Mouse (Mus musculus) neural tube, embryonic 11.5 days (tissue): ENCODE measurements at regions not wholly inside any gene's neighbourhood (a gene's known extent, or its start where the extent isn't known, plus 50 kb on each side); places are given as distances from the start of the nearest gene placed in this dataset.
A peak's percentile ranks its signal among the peaks of the same experiment; 100 is the strongest.

Source experiments
- ATAC-seq: fragments of 200-750 bp; cut with Nextera tagmentation; 2 replicates; pipeline ENCODE4 v1.8.0; 2017; ENCODE audit warnings: moderate number of reproducible peaks, mild to moderate bottlenecking, moderate TSS enrichment, moderate library complexity; ENCODE audit not compliant: insufficient read depth, low FRiP score, low TSS enrichment
- DNase-seq: peaks from one replicate; pipeline ENCODE4 v3.0.0-alpha.2; 2015; ENCODE audit warnings: low spot score
- H3K27ac ChIP-seq: fragments of 300-500 bp; sonication (generic); 2 replicates; pipeline ENCODE4 v1.5.1; 2014; ENCODE audit warnings: low read depth, mild to moderate bottlenecking, low read length
- H3K27me3 ChIP-seq: fragments of 300-500 bp; sonication (generic); 2 replicates; pipeline ENCODE4 v1.6.1; 2014; ENCODE audit warnings: mild to moderate bottlenecking, low read length, mixed read lengths; ENCODE audit not compliant: control insufficient read depth, insufficient read depth
- H3K36me3 ChIP-seq: fragments of 300-500 bp; sonication (generic); 2 replicates; pipeline ENCODE4 v1.6.1; 2014; ENCODE audit warnings: mild to moderate bottlenecking, low read length, moderate library complexity, mixed read lengths; ENCODE audit not compliant: control insufficient read depth, insufficient read depth
- H3K4me1 ChIP-seq: fragments of 300-500 bp; sonication (generic); 2 replicates; pipeline ENCODE4 v1.6.1; 2014; ENCODE audit warnings: low read length, mixed read lengths; ENCODE audit not compliant: control insufficient read depth, insufficient read depth
- H3K4me2 ChIP-seq: fragments of 300-500 bp; sonication (generic); 2 replicates; pipeline ENCODE4 v1.6.1; 2014; ENCODE audit warnings: low read depth, mild to moderate bottlenecking, moderate library complexity
- H3K4me3 ChIP-seq: fragments of 300-500 bp; sonication (generic); 2 replicates; pipeline ENCODE4 v1.5.1; 2014; ENCODE audit warnings: low read depth, low read length
- H3K9ac ChIP-seq: fragments of 300-500 bp; sonication (generic); 2 replicates; pipeline ENCODE4 v1.6.1; 2014; ENCODE audit warnings: mild to moderate bottlenecking, low read length
- H3K9me3 ChIP-seq: fragments of 300-500 bp; sonication (generic); 2 replicates; pipeline ENCODE4 v1.6.1; 2016; ENCODE audit warnings: low read length; ENCODE audit not compliant: control insufficient read depth
- WGBS: fragments of 180-500 bp; shearing (Covaris S2); extraction: QIAGEN DNeasy Blood & Tissue Kit; methylation state at CpG from one replicate; pipeline ENCODE4 v1.1.7; 2014; 5-methylcytosine and 5-hydroxymethylcytosine counted together

DNA sequence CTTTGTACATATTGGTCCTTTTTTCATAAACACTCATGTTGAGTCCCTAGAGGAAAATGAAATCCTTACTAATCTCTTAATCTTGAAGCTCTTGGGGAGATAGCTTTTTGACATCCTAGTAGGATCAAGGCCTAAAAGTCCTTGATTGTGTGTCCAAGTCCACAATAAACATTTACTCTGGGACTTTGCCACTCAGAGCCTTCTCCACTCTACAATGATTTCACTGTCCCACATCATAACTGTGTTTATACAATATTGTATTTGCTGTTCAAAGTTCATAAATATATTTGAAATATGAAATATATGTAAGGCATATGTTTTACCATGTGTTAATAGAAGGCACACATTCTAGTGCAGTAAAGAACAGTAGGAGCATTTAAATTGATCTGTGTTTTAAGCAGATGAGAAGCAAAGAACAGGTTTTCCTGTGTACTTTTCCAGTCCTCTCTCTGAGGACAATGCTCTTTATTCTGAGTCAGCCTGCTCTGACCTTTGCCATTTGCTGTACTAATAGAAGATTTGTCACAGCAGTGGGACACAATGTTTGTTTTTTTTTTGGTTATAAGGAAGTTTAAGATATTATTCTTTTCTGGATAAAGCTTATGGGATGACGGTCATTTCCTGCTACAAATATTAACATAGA lies 130.7 kb upstream of the Gprin3 start:
- 84% methylated on average over 1 of the region's 1 CpGs for WGBS
- no peak overlapping the region for H3K27ac ChIP-seq
- DNase-seq (no peak), ATAC-seq (no peak)
- no peak overlapping the region for H3K4me3 ChIP-seq
- H3K4me1 ChIP-seq: no peaks in the 10 kb centered on the region
- no peaks in the 10 kb centered on the region for H3K27me3 ChIP-seq
- H3K4me2 ChIP-seq: no peak overlapping the region
- H3K36me3 ChIP-seq: no peaks in the 10 kb centered on the region
- no peak overlapping the region for H3K9ac ChIP-seq
- H3K9me3 ChIP-seq: no peaks in the 10 kb centered on the region

DNA sequence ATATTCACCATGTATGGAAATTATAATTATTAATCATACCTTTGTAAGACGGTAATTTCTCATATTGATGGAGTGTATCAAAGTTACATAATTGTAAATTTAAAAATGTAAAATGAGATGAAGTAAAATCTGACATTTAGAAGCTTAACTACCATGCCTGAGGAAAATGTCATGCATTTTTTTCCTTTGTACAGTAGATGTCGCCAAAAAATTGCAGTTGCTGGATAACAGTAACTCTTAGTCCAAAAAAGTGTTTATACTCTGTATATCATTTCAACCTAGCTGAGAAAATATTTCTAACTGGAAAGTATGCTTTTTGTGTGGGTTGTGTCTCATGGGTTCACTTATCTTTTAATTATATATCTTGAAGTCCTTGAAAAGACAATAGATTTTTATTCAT lies 110.9 kb upstream of the Gprin3 start:
- ATAC-seq (no peak), DNase-seq (no peak)
- 64% methylated on average over 2 of the region's 2 CpGs for WGBS
- Histone ChIP-seq H3K36me3 (no peaks in the 10 kb centered on the region), H3K27me3 (no peaks in the 10 kb centered on the region), H3K9me3 (no peaks in the 10 kb centered on the region), H3K27ac (no peak overlapping the region), H3K9ac (no peak overlapping the region), H3K4me1 (no peaks in the 10 kb centered on the region), H3K4me2 (no peak overlapping the region), H3K4me3 (no peak overlapping the region)

DNA sequence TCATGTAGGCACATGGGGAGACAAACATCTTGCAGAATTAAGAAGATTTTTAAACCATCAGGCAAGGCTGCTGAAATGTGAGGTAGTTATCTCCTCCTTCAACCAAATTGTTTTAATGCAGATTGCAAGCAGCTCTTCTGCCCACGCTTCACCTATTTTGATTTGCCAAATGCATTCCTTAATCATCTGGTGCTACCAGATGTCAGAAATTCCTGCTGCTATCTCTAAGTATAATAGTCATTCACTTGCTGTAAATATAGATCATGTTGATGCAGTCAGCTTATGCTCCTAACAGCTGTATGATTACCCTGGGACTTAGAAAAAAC lies 98.8 kb upstream of the Gprin3 start:
- H3K27ac ChIP-seq: no peak overlapping the region
- H3K4me3 ChIP-seq: no peak overlapping the region
- ATAC-seq: no peak
- no peaks in the 10 kb centered on the region for H3K27me3 ChIP-seq
- no peak overlapping the region for H3K9ac ChIP-seq
- 74% methylated on average over 1 of the region's 1 CpGs for WGBS
- no peaks in the 10 kb centered on the region for H3K36me3 ChIP-seq
- no peaks in the 10 kb centered on the region for H3K9me3 ChIP-seq
- no peak overlapping the region for H3K4me2 ChIP-seq
- H3K4me1 ChIP-seq: no peaks in the 10 kb centered on the region
- no peak for DNase-seq

DNA sequence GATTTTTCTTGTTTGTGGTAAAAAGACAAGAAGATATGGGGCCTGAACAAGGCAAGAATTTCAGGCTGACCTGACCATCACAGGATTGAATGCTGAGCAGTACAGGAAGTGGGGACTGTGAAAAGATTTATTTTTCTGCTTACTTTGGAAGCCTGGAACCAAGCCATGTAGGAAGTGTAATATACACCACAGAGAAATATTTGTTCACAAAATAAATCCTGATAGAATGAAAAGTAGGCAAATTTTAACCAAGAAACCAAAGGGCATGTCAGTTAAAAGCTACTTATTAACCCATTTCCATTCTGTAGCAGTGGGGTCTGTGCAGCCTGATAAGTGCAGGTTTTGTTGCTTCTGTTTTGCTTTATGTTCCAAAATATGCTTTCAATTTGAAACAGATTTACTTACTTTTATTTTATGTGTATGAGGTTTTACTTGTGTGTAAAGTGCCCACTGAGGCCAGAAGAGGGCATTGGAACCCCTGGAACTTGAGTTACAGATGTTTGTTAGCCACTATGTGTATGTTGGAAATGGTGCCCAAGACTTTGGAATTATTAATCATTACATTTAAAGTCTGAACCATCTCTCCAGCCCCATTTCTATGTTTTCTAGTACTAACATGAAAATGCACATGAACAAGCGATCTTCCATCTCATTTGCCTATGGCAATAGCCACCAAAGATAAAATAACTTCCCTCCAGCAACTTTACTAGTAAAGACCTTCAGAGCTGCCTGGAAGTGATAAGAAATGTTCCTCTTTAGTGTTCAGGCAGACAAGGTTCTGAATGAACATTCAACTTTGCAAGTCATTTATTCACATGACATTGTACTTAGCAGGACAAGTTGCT lies 98.2 kb upstream of the Gprin3 start:
- WGBS: 91% methylated on average over 1 of the region's 1 CpGs
- Histone ChIP-seq H3K27me3 (no peaks in the 10 kb centered on the region), H3K9ac (no peak overlapping the region), H3K4me1 (no peaks in the 10 kb centered on the region), H3K4me2 (no peak overlapping the region), H3K9me3 (no peaks in the 10 kb centered on the region), H3K27ac (no peak overlapping the region), H3K4me3 (no peak overlapping the region), H3K36me3 (no peaks in the 10 kb centered on the region)
- ATAC-seq: no peak
- DNase-seq: no peak

DNA sequence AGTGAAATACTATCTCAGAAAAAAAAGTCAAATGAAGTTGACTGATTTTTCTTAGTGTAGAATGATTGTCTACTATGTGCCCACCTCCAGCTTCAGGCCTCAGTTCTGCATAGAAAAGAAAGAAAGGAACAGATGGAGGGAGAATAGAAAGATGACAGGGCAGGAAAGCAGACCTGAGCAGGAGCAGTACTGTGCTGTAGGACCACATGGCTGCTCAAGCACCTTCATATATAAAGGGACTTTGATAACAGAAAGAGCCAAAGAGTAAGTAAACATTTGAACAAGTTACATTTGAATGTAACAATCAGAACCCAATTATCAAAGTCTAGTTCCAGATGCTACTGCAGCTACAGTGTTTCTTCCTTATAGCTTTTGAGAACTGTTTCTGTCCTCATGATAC lies 96.9 kb upstream of the Gprin3 start:
- no peak for DNase-seq
- Histone ChIP-seq H3K4me2 (no peak overlapping the region), H3K9ac (no peak overlapping the region), H3K4me1 (no peaks in the 10 kb centered on the region), H3K27me3 (no peaks in the 10 kb centered on the region), H3K27ac (no peak overlapping the region), H3K4me3 (no peak overlapping the region), H3K36me3 (no peaks in the 10 kb centered on the region), H3K9me3 (no peaks in the 10 kb centered on the region)
- ATAC-seq: no peak

DNA sequence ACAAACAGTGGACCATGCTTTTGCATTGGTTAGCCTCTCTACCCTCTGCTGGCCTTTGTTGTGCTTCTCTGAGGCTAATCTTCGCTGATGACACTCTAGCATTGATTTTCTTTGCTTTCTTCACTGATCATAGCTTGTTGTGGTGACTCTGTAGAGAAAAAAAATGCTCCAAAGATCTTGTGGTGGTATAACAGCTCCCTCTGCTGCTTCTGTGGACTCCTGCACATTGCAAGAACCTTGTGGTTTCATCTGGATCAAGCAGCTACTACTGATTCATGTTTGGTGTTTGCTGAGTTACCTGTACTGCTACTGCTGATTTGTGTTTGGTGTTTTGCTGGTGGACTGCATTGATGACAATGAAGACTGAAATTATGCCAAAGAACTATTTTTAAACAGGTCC lies 74.7 kb upstream of the Gprin3 start:
- no peak for DNase-seq
- no peak overlapping the region for H3K27ac ChIP-seq
- H3K27me3 ChIP-seq: no peaks in the 10 kb centered on the region
- H3K4me2 ChIP-seq: no peak overlapping the region
- ATAC-seq: no peak
- no peaks in the 10 kb centered on the region for H3K4me1 ChIP-seq
- WGBS: 43% methylated on average over 1 of the region's 1 CpGs
- no peaks in the 10 kb centered on the region for H3K36me3 ChIP-seq
- no peaks in the 10 kb centered on the region for H3K9me3 ChIP-seq
- H3K4me3 ChIP-seq: no peak overlapping the region
- H3K9ac ChIP-seq: no peak overlapping the region

DNA sequence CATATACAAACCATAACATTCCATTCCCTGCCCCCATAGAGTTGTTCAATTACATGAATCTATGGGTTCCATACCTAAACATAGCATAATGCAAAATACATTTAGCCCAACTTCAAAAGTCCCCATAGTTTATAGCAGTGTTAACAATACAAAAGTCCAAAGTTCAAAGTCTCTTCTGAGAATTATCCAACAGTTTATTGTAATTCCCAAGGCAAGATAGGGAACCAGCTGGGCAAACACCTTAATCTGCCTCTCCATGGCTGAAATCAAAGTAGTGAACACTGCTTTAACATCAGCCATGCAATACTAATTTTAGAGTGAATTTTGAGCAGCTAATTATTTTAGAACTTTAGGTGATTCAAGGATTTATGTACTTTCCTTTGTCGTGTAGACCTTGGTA lies 72.7 kb upstream of the Gprin3 start:
- no peak for DNase-seq
- no peak overlapping the region for H3K27ac ChIP-seq
- no peaks in the 10 kb centered on the region for H3K9me3 ChIP-seq
- ATAC-seq: no peak
- no peak overlapping the region for H3K9ac ChIP-seq
- H3K4me3 ChIP-seq: no peak overlapping the region
- WGBS: 67% methylated on average over 1 of the region's 1 CpGs
- no peaks in the 10 kb centered on the region for H3K36me3 ChIP-seq
- no peaks in the 10 kb centered on the region for H3K4me1 ChIP-seq
- H3K4me2 ChIP-seq: no peak overlapping the region
- H3K27me3 ChIP-seq: no peaks in the 10 kb centered on the region

DNA sequence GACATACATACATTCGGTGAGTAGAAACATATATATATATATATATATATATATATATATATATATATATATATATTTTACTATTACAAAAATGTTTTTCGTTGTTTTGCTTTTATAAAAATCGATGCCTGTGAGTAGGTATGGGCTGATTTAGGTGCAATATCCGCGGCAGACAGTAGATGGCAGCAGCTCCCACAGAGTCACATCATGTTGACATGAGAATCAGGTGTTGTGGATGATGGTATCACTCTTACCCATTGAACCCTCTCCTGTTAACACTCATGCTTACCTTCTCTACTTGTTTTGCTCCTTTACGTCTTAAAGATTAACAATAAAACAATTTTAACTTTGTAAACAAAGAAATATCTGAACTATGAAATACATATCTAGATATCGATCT lies 72.0 kb upstream of the Gprin3 start:
- DNase-seq (peak; percentile 64), ATAC-seq (no peak)
- H3K4me1 ChIP-seq: no peaks in the 10 kb centered on the region
- H3K36me3 ChIP-seq: no peaks in the 10 kb centered on the region
- no peak overlapping the region for H3K27ac ChIP-seq
- no peak overlapping the region for H3K9ac ChIP-seq
- whole genome bisulfite sequencing: 38% methylated on average over 7 of the region's 7 CpGs
- H3K27me3 ChIP-seq: no peaks in the 10 kb centered on the region
- H3K4me3 ChIP-seq: no peak overlapping the region
- no peaks in the 10 kb centered on the region for H3K9me3 ChIP-seq
- H3K4me2 ChIP-seq: no peak overlapping the region

DNA sequence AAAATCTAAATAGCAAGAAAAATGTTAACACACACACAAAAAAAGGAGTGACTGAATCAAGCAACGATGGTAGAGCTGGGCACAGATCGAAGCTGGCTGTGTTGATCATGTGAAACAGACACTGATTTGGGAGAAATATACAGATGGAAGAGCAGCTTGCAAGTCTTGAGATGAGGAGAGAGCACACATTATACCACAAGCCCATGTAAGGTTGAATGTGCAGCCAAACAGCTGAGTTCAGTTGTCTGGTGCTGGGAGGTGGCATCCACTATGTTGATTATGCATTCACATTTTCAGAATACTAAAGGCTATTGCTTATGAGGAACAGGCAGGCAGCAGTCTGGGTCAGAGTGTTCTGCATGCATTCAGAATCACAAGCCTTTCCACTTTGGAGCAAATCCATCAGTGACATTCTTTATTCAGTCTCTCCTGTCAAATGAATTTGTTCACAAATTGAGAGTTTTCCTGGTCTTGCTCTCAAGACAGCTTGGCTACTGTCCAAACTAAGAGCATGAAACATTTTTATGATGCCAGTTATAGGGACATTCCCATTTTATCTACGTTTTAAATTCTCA lies 63.0 kb upstream of the Gprin3 start:
- H3K4me2 ChIP-seq: no peak overlapping the region
- 88% methylated on average over 3 of the region's 3 CpGs for WGBS
- no peaks in the 10 kb centered on the region for H3K36me3 ChIP-seq
- H3K9ac ChIP-seq: no peak overlapping the region
- no peak overlapping the region for H3K4me3 ChIP-seq
- no peaks in the 10 kb centered on the region for H3K9me3 ChIP-seq
- DNase-seq (no peak), ATAC-seq (no peak)
- H3K27me3 ChIP-seq: no peaks in the 10 kb centered on the region
- H3K27ac ChIP-seq: no peak overlapping the region
- no peaks in the 10 kb centered on the region for H3K4me1 ChIP-seq
